In genomic region chr11:67861399-67861838, GRCm38 (mm10) we compare ENCODE assay signal across 10 mouse cellular contexts.
A peak's percentile ranks its signal among the peaks of the same experiment; 100 is the strongest.
DNase-seq lines count a peak whose midpoint lies in the region; ATAC-seq and TF ChIP-seq lines count a peak whose summit lies in the region.
"Had no signal": no experiment of that assay in that cellular context is flagged by ENCODE, and none has a peak within 500 bp of the region (broad histone marks: within the 10 kb centered on the region; RNA-seq: fewer than 3 reads in every experiment).

No protein-coding gene starts in this region.

- H3K9ac ChIP-seq in kidney, embryonic 14.5 days (ENCODE audit: low read depth, low read length) = 0 out of 2 replicates have a peak overlapping the region, but pooled peaks have one; percentile 12
- H3K9ac ChIP-seq: midbrain, embryonic 12.5 days had no signal

- no peaks in the 10 kb centered on the region for H3K36me3 ChIP-seq in kidney, embryonic 14.5 days (ENCODE audit: control insufficient read depth, insufficient read depth, low read length)
- no peaks in the 10 kb centered on the region for H3K36me3 ChIP-seq in myocyte (ENCODE audit: control insufficient read depth, insufficient read depth)
- H3K36me3 ChIP-seq: midbrain, embryonic 12.5 days had no signal

- no peaks in the 10 kb centered on the region for H3K9me3 ChIP-seq in kidney, embryonic 14.5 days (ENCODE audit: control insufficient read depth, low read length)
- H3K9me3 ChIP-seq: midbrain, embryonic 12.5 days had no signal

- H3K4me1 ChIP-seq in kidney, embryonic 14.5 days (ENCODE audit: control insufficient read depth, insufficient read depth, low read length) = peaks cover 7% of the 10 kb centered on the region; the same call in 1 of the 2 replicates

- H3K79me2 ChIP-seq in myocyte (ENCODE audit: control insufficient read depth, insufficient read depth) = no peaks in the 10 kb centered on the region

- 4% methylated on average over 7 of the region's 7 CpGs for WGBS in kidney, embryonic 14.5 days

- H3ac ChIP-seq in myocyte (ENCODE audit: control insufficient read depth, insufficient read length) = no peak overlapping the region

- H3K4me2 ChIP-seq in kidney, embryonic 14.5 days (replicated peaks; ENCODE audit: low read depth, low read length) = no peak overlapping the region
- peak overlapping the region; percentile 72 for H3K4me2 ChIP-seq in myocyte (ENCODE audit: low read depth)
- H3K4me2 ChIP-seq: midbrain, embryonic 12.5 days had no signal

- DNase-seq in kidney, postnatal 25 days = no peak
- peak; percentile 74 for DNase-seq in ZHBTc4 (ENCODE audit: low read depth, low spot score)
- peak; percentile 18 for DNase-seq in heart, postnatal 4 days
- DNase-seq in left cerebral cortex, adult 8-10 months (ENCODE audit: low spot score in 2 of 2) = no peak
- no peak for DNase-seq in adrenal gland, adult 18-20 months (ENCODE audit: low spot score in 2 of 2)
- no peak for DNase-seq in cerebellum, postnatal 36 days
- DNase-seq: kidney, adult 9 months had no signal

- H3K4me3 ChIP-seq in kidney, embryonic 14.5 days (ENCODE audit: low read length) = no peak overlapping the region
- no peak overlapping the region for H3K4me3 ChIP-seq in myocyte
- H3K4me3 ChIP-seq: midbrain, embryonic 12.5 days had no signal

- ATAC-seq in kidney, embryonic 14.5 days (ENCODE audit: low FRiP score, low TSS enrichment) = no peak

- 0 out of 2 replicates have a peak overlapping the region, but pooled peaks have one; percentile 30 for H3K27ac ChIP-seq in kidney, embryonic 14.5 days (ENCODE audit: low read depth, low read length)
- H3K27ac ChIP-seq: midbrain, embryonic 12.5 days had no signal

- no peak for TF ChIP-seq POLR2A in myocyte (IDR thresholded peaks at IDR 0.05; ENCODE audit: insufficient read length, low read depth)

- no peaks in the 10 kb centered on the region for H3K27me3 ChIP-seq in kidney, embryonic 14.5 days (ENCODE audit: control insufficient read depth, insufficient read depth, low read length)
- no peaks in the 10 kb centered on the region for H3K27me3 ChIP-seq in myocyte (ENCODE audit: control insufficient read depth, insufficient read depth, insufficient read length)
- H3K27me3 ChIP-seq: midbrain, embryonic 12.5 days had no signal

TF ChIP-seq in myocyte, 11 proteins besides CTCF, POLR2A, EP300 and RAD21:
- TF ChIP-seq REST (IDR thresholded peaks at IDR 0.05; ENCODE audit: insufficient read depth, insufficient read length) = no peak
- TF ChIP-seq MYOD1 (IDR thresholded peaks at IDR 0.05; ENCODE audit: control insufficient read depth in 1 of 3, insufficient read length in 2 of 3, low read depth in 2 of 3) = peak in 1 of 3 experiments; percentile 0

Comparison
In these comparisons a context has a peak if more than half of its experiments do, and no peak if none do; other contexts are left out.
1. DNase-seq: peak in ZHBTc4 (single experiment) and heart, postnatal 4 days (single experiment); none in kidney, postnatal 25 days (0 of 2), left cerebral cortex, adult 8-10 months (0 of 2), adrenal gland, adult 18-20 months (0 of 2) and cerebellum, postnatal 36 days (0 of 2).